Comparison of ENCODE assay signal across 17 mouse cellular contexts in genomic region chr19:45222141-45222782, GRCm38 (mm10). TPM values are rescaled to one million over a fixed set of nuclear protein-coding genes. Genes with fewer than 3 reads are reported as not detected.
A peak's percentile ranks its signal among the peaks of the same experiment; 100 is the strongest.
DNase-seq lines count a peak whose midpoint lies in the region; ATAC-seq lines count a peak whose summit lies in the region.
"Had no signal": no experiment of that assay in that cellular context is flagged by ENCODE, and none has a peak within 500 bp of the region (broad histone marks: within the 10 kb centered on the region; RNA-seq: fewer than 3 reads in every experiment).

No protein-coding gene starts in this region.

- peaks cover 96% of the 10 kb centered on the region for H3K27me3 ChIP-seq in midbrain, embryonic 10.5 days (ENCODE audit: low read depth, poor library complexity, severe bottlenecking)
- peaks cover 81% of the 10 kb centered on the region for H3K27me3 ChIP-seq in midbrain, embryonic 15.5 days (replicated peaks)

- no peak overlapping the region for H3K27ac ChIP-seq in midbrain, embryonic 10.5 days (replicated peaks)
- no peak overlapping the region for H3K27ac ChIP-seq in midbrain, embryonic 15.5 days
- H3K27ac ChIP-seq: liver, embryonic 13.5 days; neural tube, embryonic 12.5 days had no signal

- no peak overlapping the region for H3K4me2 ChIP-seq in midbrain, embryonic 15.5 days

- H3K4me1 ChIP-seq in midbrain, embryonic 10.5 days: peaks cover 17% of the 10 kb centered on the region
- peaks cover 16% of the 10 kb centered on the region for H3K4me1 ChIP-seq in midbrain, embryonic 15.5 days

- no peak overlapping the region for H3K4me3 ChIP-seq in midbrain, embryonic 10.5 days
- H3K4me3 ChIP-seq in midbrain, embryonic 15.5 days: no peak overlapping the region

- H3K9me3 ChIP-seq in midbrain, embryonic 10.5 days (replicated peaks): no peaks in the 10 kb centered on the region
- H3K9me3 ChIP-seq in midbrain, embryonic 15.5 days: no peaks in the 10 kb centered on the region
- H3K9me3 ChIP-seq: liver, embryonic 13.5 days; neural tube, embryonic 12.5 days had no signal

- 2% methylated on average over 17 of the region's 17 CpGs for WGBS in midbrain, embryonic 10.5 days
- WGBS in midbrain, embryonic 15.5 days: 3% methylated on average over 14 of the region's 17 CpGs

- no peak for ATAC-seq in midbrain, embryonic 15.5 days (replicated peaks)
- ATAC-seq in megakaryocyte-erythroid progenitor cell, adult 5-6 weeks (replicated peaks; ENCODE audit: low FRiP score, low TSS enrichment, poor library complexity, severe bottlenecking): 0 out of 2 replicates have a peak, but pooled peaks have one; percentile 24

- peak; percentile 0 for DNase-seq in gastrocnemius, adult 18-20 months (ENCODE audit: low spot score)
- no peak for DNase-seq in gastrocnemius, postnatal 4 days (ENCODE audit: low spot score in 2 of 2)
- DNase-seq in midbrain, embryonic 10.5 days (ENCODE audit: low spot score): peak; percentile 45
- peak; percentile 25 for DNase-seq in NIH3T3 (ENCODE audit: low read depth)
- no peak for DNase-seq in cerebellum, adult 11-12 months
- no peak for DNase-seq in kidney, postnatal 14 days
- DNase-seq: adrenal gland, postnatal 36 days; cerebellum, adult 9-11 months; heart, postnatal 36 days; kidney, postnatal 36 days; liver, embryonic 13.5 days; thymus, postnatal 4 days had no signal

- no peak overlapping the region for H3K9ac ChIP-seq in midbrain, embryonic 15.5 days
- H3K9ac ChIP-seq: liver, embryonic 13.5 days; neural tube, embryonic 12.5 days had no signal

- H3K36me3 ChIP-seq in midbrain, embryonic 10.5 days: no peaks in the 10 kb centered on the region
- no peaks in the 10 kb centered on the region for H3K36me3 ChIP-seq in midbrain, embryonic 15.5 days (replicated peaks)
- H3K36me3 ChIP-seq: liver, embryonic 13.5 days; neural tube, embryonic 12.5 days had no signal

RNA-seq across cellular contexts. Expression of gene Lbx1, which starts 13.3 kb away (rescaled TPM):
- 10 to 100 TPM; 62.4 to 63.1 TPM for total RNA-seq in gastrocnemius, adult 18-20 months (2021)
- total RNA-seq in gastrocnemius, postnatal 4 days (2021): 10 to 100 TPM; 24.2 to 26.0 TPM
- polyA plus RNA-seq in midbrain, embryonic 10.5 days (2016; fragmentation: Nextera tagmentation; extraction: Ambion mirVana): 0.05 TPM in 1 of 2 replicates, not detected in the other
- 0.06 and 0.09 TPM in 2 replicates for polyA plus RNA-seq in midbrain, embryonic 15.5 days (2015; fragmentation: Nextera tagmentation; extraction: Ambion mirVana)
- not detected in 2 replicates for total RNA-seq in megakaryocyte-erythroid progenitor cell, adult 5-6 weeks (2014; fragmentation: Nextera tagmentation)
- not detected in 2 replicates for total RNA-seq in megakaryocyte-erythroid progenitor cell, adult 5-6 weeks (2017)
- total RNA-seq: left cerebral cortex, adult 18-20 months had no signal
- polyA plus RNA-seq: frontal cortex, adult 2 months; liver, embryonic 13.5 days had no signal

Comparison
In these comparisons a context has a peak if more than half of its experiments do, and no peak if none do; other contexts are left out.
1. DNase-seq: peak in gastrocnemius, adult 18-20 months (single experiment), midbrain, embryonic 10.5 days (single experiment) and NIH3T3 (single experiment); none in gastrocnemius, postnatal 4 days (0 of 2), cerebellum, adult 11-12 months (single experiment) and kidney, postnatal 14 days (single experiment).
2. RNA of gene Lbx1, which starts 13.3 kb away (total RNA-seq): 62.4 to 63.1 TPM in gastrocnemius, adult 18-20 months and 24.2 to 26.0 TPM in gastrocnemius, postnatal 4 days; not detected in megakaryocyte-erythroid progenitor cell, adult 5-6 weeks; every median in the first group is over 10 times any median in the second.